In genomic region chr7:24850162-24850561, GRCm38 (mm10) we compare ENCODE assay signal across 10 mouse cellular contexts. TPM values are rescaled to one million over a fixed set of nuclear protein-coding genes. Genes with fewer than 3 reads are reported as not detected.
A peak's percentile ranks its signal among the peaks of the same experiment; 100 is the strongest.
DNase-seq lines count a peak whose midpoint lies in the region; TF ChIP-seq lines count a peak whose summit lies in the region.
"Had no signal": no experiment of that assay in that cellular context is flagged by ENCODE, and none has a peak within 500 bp of the region (broad histone marks: within the 10 kb centered on the region; RNA-seq: fewer than 3 reads in every experiment).

No protein-coding gene starts in this region.

- DNase-seq in layer of hippocampus, adult 18-20 months (ENCODE audit: low spot score in 2 of 2): peak; percentile 29 to 41
- DNase-seq in layer of hippocampus, postnatal 10 days (ENCODE audit: low spot score in 2 of 2): no peak
- DNase-seq in MN1 (ENCODE audit: low spot score): peak; percentile 34
- peak; percentile 61 to 79 for DNase-seq in frontal cortex, postnatal 36 days (ENCODE audit: low spot score in 2 of 2)
- no peak for DNase-seq in Muller cell, postnatal 12 days (ENCODE audit: inconsistent ontology term)
- no peak for DNase-seq in natural killer cell, adult 2 months (ENCODE audit: low spot score in 2 of 2)
- DNase-seq in spleen, postnatal 10 days (ENCODE audit: low spot score in 2 of 2): no peak
- DNase-seq: heart, postnatal 36 days had no signal

- H3K36me3 ChIP-seq in myocyte (ENCODE audit: control insufficient read depth, insufficient read depth): no peaks in the 10 kb centered on the region
- H3K36me3 ChIP-seq: neural tube, embryonic 12.5 days had no signal

- no peak overlapping the region for H3K4me3 ChIP-seq in myocyte
- H3K4me3 ChIP-seq: neural tube, embryonic 12.5 days had no signal

- peak overlapping the region; percentile 61 for H3K4me2 ChIP-seq in myocyte (ENCODE audit: low read depth)
- H3K4me2 ChIP-seq: neural tube, embryonic 12.5 days had no signal

- H3K27me3 ChIP-seq in myocyte (ENCODE audit: control insufficient read depth, insufficient read depth, insufficient read length): no peaks in the 10 kb centered on the region
- H3K27me3 ChIP-seq: neural tube, embryonic 12.5 days had no signal

- no peak for TF ChIP-seq POLR2A in myocyte (IDR thresholded peaks at IDR 0.05; ENCODE audit: insufficient read length, low read depth)

- H3ac ChIP-seq in myocyte (ENCODE audit: control insufficient read depth, insufficient read length): no peak overlapping the region

- no peaks in the 10 kb centered on the region for H3K79me2 ChIP-seq in myocyte (ENCODE audit: control insufficient read depth, insufficient read depth)

TF ChIP-seq in myocyte, 11 proteins besides CTCF, POLR2A, EP300 and RAD21:
- TF ChIP-seq SRF (IDR thresholded peaks at IDR 0.05; ENCODE audit: control insufficient read depth, insufficient read length, low read depth): no peak
- TF ChIP-seq MYOD1 (IDR thresholded peaks at IDR 0.05; ENCODE audit: control insufficient read depth in 1 of 3, insufficient read length in 2 of 3, low read depth in 2 of 3): peak in 2 of 3 experiments; percentile 55 to 64
- TF ChIP-seq MYOG (IDR thresholded peaks at IDR 0.05; ENCODE audit: control insufficient read depth in 1 of 3, insufficient read depth in 1 of 3, insufficient read length in 2 of 3, low read depth in 2 of 3): peak in 1 of 3 experiments; percentile 40
TF ChIP-seq in myocyte: peak in this region for 2.

RNA-seq across cellular contexts. Expression of gene Gm9844, which starts 11.9 kb away (rescaled TPM):
- total RNA-seq in layer of hippocampus, adult 18-20 months (2021): under 1 TPM in 1 of 2 experiments, not detected in 1; 0.97 TPM
- total RNA-seq in layer of hippocampus, postnatal 10 days (2021): 1 to 10 TPM; 1.8 to 7.7 TPM
- 79.9 TPM for polyA plus RNA-seq in myocyte (2012; fragmentation: generic; extraction: Trizol)
- total RNA-seq: heart, postnatal 36 days had no signal

RNA-seq across cellular contexts. Expression of gene Lypd4, which starts 19.6 kb away (rescaled TPM):
- not detected for total RNA-seq in layer of hippocampus, adult 18-20 months (2021)
- total RNA-seq in layer of hippocampus, postnatal 10 days (2021): not detected
- not detected for polyA plus RNA-seq in myocyte (2012; fragmentation: generic; extraction: Trizol)
- total RNA-seq: heart, postnatal 36 days had no signal
- polyA plus RNA-seq: neural tube, embryonic 12.5 days had no signal

RNA-seq across cellular contexts. Expression of gene Dmrtc2, which starts 19.7 kb away (rescaled TPM):
- total RNA-seq in layer of hippocampus, adult 18-20 months (2021): not detected
- total RNA-seq in layer of hippocampus, postnatal 10 days (2021): under 1 TPM in 1 of 2 experiments, not detected in 1; 0.27 TPM
- polyA plus RNA-seq in myocyte (2012; fragmentation: generic; extraction: Trizol): not detected
- total RNA-seq: heart, postnatal 36 days had no signal
- polyA plus RNA-seq: neural tube, embryonic 12.5 days had no signal

RNA-seq across cellular contexts. Expression of gene Rps19, which starts 34.0 kb away (rescaled TPM):
- 100 to 1,000 TPM; 556 to 616 TPM for total RNA-seq in layer of hippocampus, adult 18-20 months (2021)
- 100 to 1,000 TPM; 563 to 573 TPM for total RNA-seq in layer of hippocampus, postnatal 10 days (2021)
- polyA plus RNA-seq in myocyte (2012; fragmentation: generic; extraction: Trizol): 1,912 TPM

RNA-seq across cellular contexts. Expression of gene Cd79a, which starts 47.0 kb away (rescaled TPM):
- total RNA-seq in layer of hippocampus, adult 18-20 months (2021): under 1 TPM in 1 of 2 experiments, not detected in 1; 0.22 TPM
- total RNA-seq in layer of hippocampus, postnatal 10 days (2021): not detected
- polyA plus RNA-seq in myocyte (2012; fragmentation: generic; extraction: Trizol): 0.12 TPM

Comparison
In these comparisons a context has a peak if more than half of its experiments do, and no peak if none do; other contexts are left out.
1. DNase-seq: peak in layer of hippocampus, adult 18-20 months (2 of 2), MN1 (single experiment) and frontal cortex, postnatal 36 days (2 of 2); none in layer of hippocampus, postnatal 10 days (0 of 2), Muller cell, postnatal 12 days (single experiment), natural killer cell, adult 2 months (0 of 2) and spleen, postnatal 10 days (0 of 2).